Mouse (Mus musculus): ENCODE results near the gene Acot10.
"Not testable (repeated sequence)": the region's sequence is repeated elsewhere in the genome, so short reads cannot be mapped to it uniquely, and the experiment has no call there.

Gene Acot10

GRCm38 (mm10) chr15:20666650-20667049 lies at the start of gene Acot10:
Gene Acot10, minus strand, starts transcription at chr15:20666750.
- DNase-seq, result no peak

DNA sequence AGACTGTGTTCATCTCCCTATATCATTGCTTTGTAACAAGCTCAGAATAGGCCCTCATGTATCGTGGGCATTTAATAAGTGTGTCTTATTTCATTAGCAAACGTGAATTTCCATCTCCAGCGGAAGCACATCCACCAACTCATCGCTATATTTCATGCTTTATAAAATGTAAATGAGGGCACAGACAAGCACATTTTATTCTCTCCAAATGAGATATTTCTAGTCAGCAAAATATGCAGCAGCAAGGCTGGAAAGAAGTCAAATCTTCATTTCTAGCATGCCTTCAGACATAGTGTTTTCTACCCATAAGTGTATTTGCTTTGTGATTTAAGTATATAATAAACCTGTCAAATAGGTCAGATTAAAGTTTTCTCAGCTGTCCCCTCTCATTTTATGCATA lies 45.3 kb upstream of the Acot10 start:
- DNase-seq, result no peak

DNA sequence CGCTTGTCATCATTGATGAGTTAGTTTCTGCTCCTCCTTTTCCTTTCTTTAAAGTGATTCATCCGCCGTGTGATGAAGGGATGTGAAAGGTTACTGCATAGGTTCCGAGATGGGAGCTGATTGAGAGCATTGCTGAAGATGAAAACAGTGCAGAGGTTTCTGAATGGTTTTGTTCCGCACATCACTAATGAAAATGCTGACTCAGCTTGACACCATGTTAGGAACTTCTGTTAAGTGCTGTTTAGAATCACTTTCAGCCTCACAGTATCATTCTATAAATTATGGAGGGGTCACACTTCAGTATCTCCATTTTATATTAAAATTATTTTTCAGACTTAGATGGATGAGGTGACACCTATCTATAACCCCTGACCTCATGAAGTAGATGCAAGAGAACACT lies 29.7 kb upstream of the Acot10 start:
- no peak for DNase-seq

- no peak for DNase-seq
These were observed 17.6 kb upstream of the Acot10 start for GRCm38 (mm10) chr15:20684200-20684599.

- DNase-seq, result no peak
These were observed 16.2 kb upstream of the Acot10 start for GRCm38 (mm10) chr15:20682719-20683118.

DNA sequence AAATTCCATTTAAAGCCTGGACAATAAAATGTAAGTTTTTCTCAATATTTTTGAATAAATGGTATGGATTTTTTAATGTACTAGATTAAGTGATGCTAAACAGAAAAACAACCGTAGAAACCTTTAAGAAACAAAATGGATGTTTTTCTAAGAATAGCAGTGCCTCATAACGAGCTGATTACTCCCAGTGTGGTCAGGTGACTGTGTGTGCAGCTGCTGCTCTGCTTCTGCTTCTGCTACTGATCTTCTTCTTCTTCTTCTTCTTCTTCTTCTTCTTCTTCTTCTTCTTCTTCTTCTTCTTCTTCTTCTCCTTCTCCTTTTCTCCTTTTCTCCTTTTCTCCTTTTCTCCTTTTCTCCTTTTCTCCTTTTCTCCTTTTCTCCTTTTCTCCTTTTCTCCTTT lies 3.0 kb upstream of the Acot10 start:
- not testable (repeated sequence) for DNase-seq

DNA sequence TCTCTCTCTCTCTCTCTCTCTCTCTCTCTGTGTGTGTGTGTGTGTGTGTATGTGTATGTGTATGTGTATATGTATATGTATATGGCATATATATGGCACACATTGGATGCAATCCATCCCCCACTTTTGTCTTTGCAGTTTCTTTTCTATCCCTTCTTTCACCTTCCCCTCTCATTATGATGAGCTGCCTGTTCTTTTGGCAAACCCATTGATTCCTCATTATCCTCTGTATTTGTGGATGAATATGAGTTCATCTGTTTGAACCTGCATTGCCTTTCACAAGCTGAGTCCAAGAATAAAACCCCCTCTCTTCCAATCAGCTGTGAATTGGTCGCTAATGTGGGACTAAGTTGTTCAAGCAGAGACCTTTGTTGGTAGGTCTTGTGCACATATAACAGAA lies 1.4 kb upstream of the Acot10 start:
- DNase-seq, result no peak

GRCm38 (mm10) chr15:20667350-20667749 lies 800 bp upstream of the Acot10 start:
- DNase-seq, result no peak

DNA sequence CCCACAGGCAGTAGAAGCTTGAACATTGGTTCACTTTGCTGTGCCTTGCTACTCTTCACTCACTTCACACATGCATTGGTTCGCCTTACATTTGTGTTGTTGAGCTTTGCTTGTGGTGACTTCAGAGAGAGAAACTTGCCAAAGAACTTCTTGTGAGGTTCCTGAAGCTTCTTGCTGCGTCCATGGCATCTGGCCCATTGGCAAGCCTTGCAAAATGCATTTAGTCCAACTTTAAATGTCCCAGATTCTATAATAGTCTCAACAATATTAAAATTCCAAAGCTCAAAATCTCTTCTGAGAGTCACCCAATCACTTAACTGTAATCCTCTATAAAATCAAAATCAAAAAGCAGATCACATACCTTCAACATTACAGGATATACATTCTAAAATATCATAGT lies 6.3 kb downstream of the Acot10 start:
- DNase-seq, result no peak

DNA sequence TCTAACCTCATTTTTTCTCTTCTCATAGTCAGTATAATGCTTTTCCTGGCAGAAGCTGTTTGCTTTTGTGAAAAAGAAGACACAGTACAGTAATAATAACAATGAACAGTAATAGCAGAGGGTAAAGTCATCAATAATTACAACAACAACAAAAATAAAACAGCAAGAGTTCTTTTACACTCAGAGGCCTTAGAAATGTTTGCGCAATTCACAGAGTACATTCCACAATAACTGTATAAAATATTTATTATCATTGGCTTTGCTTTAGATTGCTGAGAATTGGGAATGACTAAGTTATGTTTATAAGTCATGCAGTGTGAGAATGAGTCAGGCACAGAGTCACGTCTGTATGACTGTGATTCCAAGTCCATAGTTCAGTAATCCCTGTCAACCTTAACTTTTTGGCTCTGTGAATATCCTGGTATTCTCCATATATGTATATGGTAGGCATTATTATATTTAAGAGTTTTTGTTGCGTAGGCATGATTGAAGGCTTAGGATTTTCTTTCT lies 23.6 kb downstream of the Acot10 start:
- DNase-seq, result no peak

- no peak for DNase-seq
These were observed 27.4 kb downstream of the Acot10 start for GRCm38 (mm10) chr15:20639155-20639554.

- no peak for DNase-seq
These were observed 32.0 kb downstream of the Acot10 start for GRCm38 (mm10) chr15:20634593-20634992.

Data from cerebellum, adult 11 months (tissue).